Mouse (Mus musculus) left cerebral cortex, adult 8-10 months (tissue): ENCODE measurements at regions not wholly inside any gene's neighbourhood (a gene's known extent, or its start where the extent isn't known, plus 50 kb on each side); places are given as distances from the start of the nearest gene placed in this dataset.
A peak's percentile ranks its signal among the peaks of the same experiment; 100 is the strongest.

ENCODE experiments used
- DNase-seq, 2 experiments: peaks; one replicate each; pipeline ENCODE4 v3.0.0; 2022; ENCODE audit warnings: low spot score in 2 of 2

- DNase-seq, result no peak
Measured at GRCm38 (mm10) chr2:38420498-38420897, 81.4 kb downstream of the Lhx2 start.

DNA sequence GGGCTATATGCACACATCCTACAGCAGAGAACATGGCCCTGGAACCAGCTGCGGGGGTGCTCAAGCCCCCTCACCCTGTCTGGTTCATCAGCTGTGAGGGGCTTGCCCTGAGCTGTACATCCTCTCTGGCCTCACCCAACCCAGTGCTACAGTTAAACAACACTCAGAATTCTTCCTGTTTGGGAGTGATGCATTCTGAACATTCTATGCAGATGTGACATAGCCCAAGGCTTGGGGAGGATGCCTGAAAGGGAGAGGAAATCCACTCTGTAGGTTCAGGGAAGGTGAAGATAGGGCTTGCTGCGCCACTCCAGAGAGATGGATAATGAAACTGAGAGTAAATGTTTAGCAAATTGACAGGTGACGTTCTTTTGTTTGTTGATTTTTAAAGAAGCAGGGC lies 83.3 kb downstream of the Lhx2 start:
- DNase-seq, result no peak

- DNase-seq, result no peak
Measured at GRCm38 (mm10) chr2:38423886-38424277, 84.8 kb downstream of the Lhx2 start.

- no peak for DNase-seq
Measured at GRCm38 (mm10) chr2:38424278-38424931, 85.3 kb downstream of the Lhx2 start.

- no peak for DNase-seq
Measured at GRCm38 (mm10) chr2:38424976-38425375, 85.9 kb downstream of the Lhx2 start.

DNA sequence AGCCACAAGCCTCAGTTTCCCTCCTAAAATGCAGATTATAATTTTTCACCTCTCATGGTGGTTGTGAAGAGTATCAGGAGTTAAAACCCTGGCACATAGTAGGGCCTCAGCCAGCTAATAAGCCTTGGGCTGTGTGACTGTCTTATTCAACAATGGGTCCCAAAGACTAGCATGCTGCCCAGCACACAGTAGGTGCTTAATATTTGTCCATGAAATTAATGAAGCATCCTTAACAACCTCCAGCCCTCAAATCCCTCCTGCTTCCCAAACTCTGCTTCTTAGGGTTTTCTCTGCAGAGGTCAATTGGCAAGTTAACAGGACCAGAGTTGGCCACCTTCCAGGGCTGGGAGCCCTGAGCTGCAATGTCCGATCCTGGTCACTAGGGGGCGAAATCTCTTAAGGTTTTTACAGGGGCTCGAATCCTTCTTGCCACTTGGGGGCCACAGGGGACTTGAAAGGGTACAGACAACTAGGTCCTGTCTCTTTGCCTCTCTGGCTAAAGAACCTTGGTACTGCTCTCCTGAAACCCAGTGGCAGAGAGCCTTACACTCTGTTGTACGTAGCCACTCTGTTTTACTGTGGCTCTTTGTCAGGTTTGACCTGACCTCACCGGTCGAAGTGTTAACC lies 81.6 kb upstream of the Nek6 start:
- peak; percentile 35 to 76 for DNase-seq

- DNase-seq, result no peak
Measured at GRCm38 (mm10) chr2:38431546-38431945, 79.9 kb upstream of the Nek6 start.

GRCm38 (mm10) chr2:38433736-38434135 lies 77.7 kb upstream of the Nek6 start:
- no peak for DNase-seq

GRCm38 (mm10) chr2:38436701-38437100 lies 74.7 kb upstream of the Nek6 start:
- DNase-seq, result no peak

GRCm38 (mm10) chr2:38439191-38439590 lies 72.3 kb upstream of the Nek6 start:
- no peak for DNase-seq

DNA sequence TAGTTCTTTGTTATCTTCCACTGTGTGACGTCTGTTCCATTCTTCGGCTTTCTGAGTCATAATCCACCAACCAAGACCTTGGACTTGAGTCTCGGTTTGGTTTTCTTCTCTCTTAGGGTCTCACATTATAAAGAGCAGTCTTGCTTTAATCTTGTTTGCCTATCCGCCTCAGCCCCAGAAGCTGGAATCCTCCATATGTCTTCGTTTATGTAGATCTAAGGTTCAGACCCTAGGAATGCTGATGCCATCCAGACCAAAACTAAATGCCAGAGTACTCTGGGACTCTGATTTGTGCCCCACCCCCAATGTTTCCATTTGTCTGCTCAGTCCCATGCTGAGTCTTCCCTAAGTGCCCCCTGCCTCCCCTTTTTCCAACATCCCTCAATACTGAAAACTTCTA lies 71.5 kb upstream of the Nek6 start:
- DNase-seq, result no peak

DNA sequence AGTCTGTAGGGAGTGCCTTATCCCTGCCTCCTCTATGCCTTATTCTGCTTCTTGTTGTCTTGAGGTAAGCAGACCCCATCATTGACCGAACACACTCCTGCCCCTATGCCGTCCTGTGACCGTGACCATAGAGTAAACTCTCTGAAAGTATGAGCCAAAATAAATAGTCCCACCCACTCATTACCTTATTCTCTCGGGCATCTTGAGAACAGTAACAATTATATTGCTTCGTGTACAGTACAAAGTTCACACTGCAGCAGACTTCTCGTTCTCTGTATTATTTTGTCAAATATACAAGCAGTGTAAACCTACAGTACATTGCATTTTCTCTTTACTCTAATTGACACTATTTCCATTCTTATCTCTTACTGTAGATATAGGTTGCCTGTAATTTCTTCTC lies 62.4 kb upstream of the Nek6 start:
- no peak for DNase-seq

DNA sequence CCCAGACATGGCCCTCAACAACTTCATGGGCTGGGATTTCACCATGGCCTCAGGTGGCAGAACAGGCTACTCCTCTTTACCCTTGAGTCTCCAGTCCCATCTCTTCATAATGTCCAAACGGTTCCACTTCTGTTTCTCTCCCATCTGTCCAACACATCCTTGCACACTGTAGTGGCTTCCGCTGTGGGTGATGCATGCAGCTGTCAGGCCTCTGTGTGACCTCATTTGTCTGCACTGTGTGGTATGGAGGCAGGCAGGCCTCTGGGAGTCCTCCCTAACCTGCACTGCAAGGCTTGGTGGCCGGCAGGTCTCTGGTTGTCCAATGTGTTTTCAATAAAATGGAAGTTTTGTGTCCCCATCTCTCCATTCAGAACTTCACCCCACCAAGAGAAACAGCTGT lies 54.9 kb upstream of the Nek6 start:
- DNase-seq, result no peak

GRCm38 (mm10) chr2:38460367-38460766 lies 51.1 kb upstream of the Nek6 start:
- DNase-seq, result no peak

DNA sequence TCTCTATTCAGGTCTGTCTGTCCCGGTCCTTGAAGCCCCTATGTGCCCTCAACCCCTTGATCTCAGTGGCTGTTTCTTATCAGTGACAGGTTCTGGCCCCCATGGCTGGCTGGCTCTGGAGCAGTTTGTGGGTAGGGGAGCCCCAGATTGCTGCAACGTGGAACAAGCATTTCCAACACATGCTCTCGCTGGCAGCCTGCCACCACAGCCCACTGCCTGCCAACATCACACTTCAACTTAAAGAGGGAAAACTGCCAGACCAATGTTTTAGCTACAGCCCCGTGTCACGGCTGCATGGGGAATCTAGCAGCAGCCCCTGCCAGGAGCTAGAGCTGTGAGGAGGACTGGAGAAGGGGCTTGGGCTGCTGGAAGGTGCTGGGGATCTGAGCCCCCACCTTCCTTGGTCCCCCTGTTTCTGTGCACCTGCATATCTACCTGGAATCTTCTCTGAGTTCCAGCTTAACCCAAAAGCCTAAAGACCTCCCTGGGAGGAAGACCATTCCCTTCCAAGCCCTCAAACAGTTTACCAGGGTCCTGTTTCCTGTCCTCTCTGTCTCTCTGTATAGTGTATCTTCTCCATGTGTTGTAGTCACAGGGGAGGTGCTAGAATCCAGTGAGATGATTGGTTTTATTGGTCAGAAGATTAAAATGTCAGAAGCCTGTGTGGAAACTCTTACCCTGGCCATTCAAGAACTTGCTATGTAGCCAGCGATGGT lies 50.5 kb upstream of the Nek6 start:
- peak; percentile 51 to 64 for DNase-seq
